Mouse (Mus musculus): ENCODE measurements around the gene Castor2.

Castor2 gene

GRCm38 (mm10) chr5:134155916-134156466 is 56.5 kb downstream of the Castor2 start:
- no peak for DNase-seq (ENCODE audit: extremely low spot score, low spot score)

- DNase-seq (ENCODE audit: extremely low spot score, low spot score): no peak
Observed at GRCm38 (mm10) chr5:134164688-134165087, 65.2 kb downstream of the Castor2 start.

GRCm38 (mm10) chr5:134166642-134167041 is 67.1 kb downstream of the Castor2 start:
- no peak for DNase-seq (ENCODE audit: extremely low spot score, low spot score)

GRCm38 (mm10) chr5:134168033-134168432 is 68.5 kb downstream of the Castor2 start:
- no peak for DNase-seq (ENCODE audit: extremely low spot score, low spot score)

GRCm38 (mm10) chr5:134169231-134169630 is 69.7 kb downstream of the Castor2 start:
- DNase-seq (ENCODE audit: extremely low spot score, low spot score): no peak

GRCm38 (mm10) chr5:134170167-134170566 is 70.7 kb downstream of the Castor2 start:
- DNase-seq (ENCODE audit: extremely low spot score, low spot score): no peak

- DNase-seq (ENCODE audit: extremely low spot score, low spot score): peak; percentile 43
Observed at GRCm38 (mm10) chr5:134173206-134173605, 73.7 kb downstream of the Castor2 start.

GRCm38 (mm10) chr5:134175696-134176095 is 76.2 kb downstream of the Castor2 start:
- DNase-seq (ENCODE audit: extremely low spot score, low spot score): no peak

GRCm38 (mm10) chr5:134176169-134176881 is 76.8 kb downstream of the Castor2 start, which contains the start of gene Rcc1l:
TSS of gene Rcc1l (minus strand) at chr5:134176774.
- DNase-seq (ENCODE audit: extremely low spot score, low spot score): peak; percentile 84

- DNase-seq (ENCODE audit: extremely low spot score, low spot score): no peak
Observed at GRCm38 (mm10) chr5:134178536-134178935, 79.0 kb downstream of the Castor2 start.

- peak; percentile 77 for DNase-seq (ENCODE audit: extremely low spot score, low spot score)
Observed at GRCm38 (mm10) chr5:134179871-134180270, 80.4 kb downstream of the Castor2 start.

- DNase-seq (ENCODE audit: extremely low spot score, low spot score): no peak
Observed at GRCm38 (mm10) chr5:134182172-134182571, 82.7 kb downstream of the Castor2 start.

GRCm38 (mm10) chr5:134182735-134183134 is 83.2 kb downstream of the Castor2 start:
- no peak for DNase-seq (ENCODE audit: extremely low spot score, low spot score)

- no peak for DNase-seq (ENCODE audit: extremely low spot score, low spot score)
Observed at GRCm38 (mm10) chr5:134183162-134183561, 83.7 kb downstream of the Castor2 start.

GRCm38 (mm10) chr5:134183880-134184808 is 84.6 kb downstream of the Castor2 start, which contains the start of gene Gtf2ird2:
TSS of gene Gtf2ird2 (plus strand) at chr5:134184019.
- peak; percentile 97 for DNase-seq (ENCODE audit: extremely low spot score, low spot score)

- no peak for DNase-seq (ENCODE audit: extremely low spot score, low spot score)
Observed at GRCm38 (mm10) chr5:134186059-134186458, 86.5 kb downstream of the Castor2 start.

GRCm38 (mm10) chr5:134186961-134187731 is 87.6 kb downstream of the Castor2 start:
- DNase-seq (ENCODE audit: extremely low spot score, low spot score): peak; percentile 70

GRCm38 (mm10) chr5:134188571-134188970 is 89.1 kb downstream of the Castor2 start:
- no peak for DNase-seq (ENCODE audit: extremely low spot score, low spot score)

- no peak for DNase-seq (ENCODE audit: extremely low spot score, low spot score)
Observed at GRCm38 (mm10) chr5:134193664-134194063, 94.2 kb downstream of the Castor2 start.
